ENCODE assay signal across 8 mouse cellular contexts in genomic region chr10:75212981-75213380, GRCm38 (mm10). TPM values are rescaled to one million over a fixed set of nuclear protein-coding genes. Genes with fewer than 3 reads are reported as not detected.
DNase-seq lines count a peak whose midpoint lies in the region; ATAC-seq and TF ChIP-seq lines count a peak whose summit lies in the region.

No protein-coding gene starts in this region.

- TF ChIP-seq CTCF in C2C12 (IDR thresholded peaks at IDR 0.05; ENCODE audit: control insufficient read depth, insufficient read depth, insufficient read length) = no peak

- H3K4me1 ChIP-seq in embryonic facial prominence, embryonic 10.5 days = peaks cover 13% of the 10 kb centered on the region
- H3K4me1 ChIP-seq in hindbrain, embryonic 12.5 days = peaks cover 11% of the 10 kb centered on the region
- peaks cover 9% of the 10 kb centered on the region for H3K4me1 ChIP-seq in limb, embryonic 13.5 days
- H3K4me1 ChIP-seq in neural tube, embryonic 15.5 days = peaks cover 16% of the 10 kb centered on the region

- H3K79me3 ChIP-seq in C2C12 (ENCODE audit: low read depth) = peaks cover 56% of the 10 kb centered on the region

- no peaks in the 10 kb centered on the region for H3K27me3 ChIP-seq in C2C12 (ENCODE audit: control insufficient read depth, insufficient read depth, insufficient read length)
- H3K27me3 ChIP-seq in embryonic facial prominence, embryonic 10.5 days (replicated peaks; ENCODE audit: low read depth, poor library complexity, severe bottlenecking) = no peaks in the 10 kb centered on the region
- no peaks in the 10 kb centered on the region for H3K27me3 ChIP-seq in hindbrain, embryonic 12.5 days
- H3K27me3 ChIP-seq in limb, embryonic 13.5 days = no peaks in the 10 kb centered on the region
- no peaks in the 10 kb centered on the region for H3K27me3 ChIP-seq in neural tube, embryonic 15.5 days (replicated peaks)

- peak overlapping the region; percentile 75 for H3K4me3 ChIP-seq in C2C12 (ENCODE audit: insufficient read depth, poor library complexity, severe bottlenecking)
- peak overlapping the region; percentile 92 for H3K4me3 ChIP-seq in embryonic facial prominence, embryonic 10.5 days
- peak overlapping the region; percentile 74 for H3K4me3 ChIP-seq in hindbrain, embryonic 12.5 days
- H3K4me3 ChIP-seq in limb, embryonic 13.5 days = peak overlapping the region; percentile 83
- peak overlapping the region; percentile 82 for H3K4me3 ChIP-seq in neural tube, embryonic 15.5 days (replicated peaks)

- ATAC-seq in hindbrain, embryonic 12.5 days (ENCODE audit: low FRiP score) = no peak
- no peak for ATAC-seq in limb, embryonic 13.5 days (ENCODE audit: low FRiP score, low read depth)
- ATAC-seq in neural tube, embryonic 15.5 days (ENCODE audit: low FRiP score) = no peak

- H3K36me3 ChIP-seq in C2C12 (ENCODE audit: control insufficient read depth, insufficient read depth) = no peaks in the 10 kb centered on the region
- no peaks in the 10 kb centered on the region for H3K36me3 ChIP-seq in embryonic facial prominence, embryonic 10.5 days (replicated peaks)
- no peaks in the 10 kb centered on the region for H3K36me3 ChIP-seq in hindbrain, embryonic 12.5 days
- no peaks in the 10 kb centered on the region for H3K36me3 ChIP-seq in limb, embryonic 13.5 days
- H3K36me3 ChIP-seq in neural tube, embryonic 15.5 days = no peaks in the 10 kb centered on the region

- peak overlapping the region; percentile 99 for H3K27ac ChIP-seq in embryonic facial prominence, embryonic 10.5 days (replicated peaks)
- peak overlapping the region; percentile 99; the same call in 1 of the 2 replicates for H3K27ac ChIP-seq in hindbrain, embryonic 12.5 days
- H3K27ac ChIP-seq in limb, embryonic 13.5 days = no peak overlapping the region; the same call in 1 of the 2 replicates
- H3K27ac ChIP-seq in neural tube, embryonic 15.5 days (replicated peaks) = peak overlapping the region; percentile 100

- H3K9me3 ChIP-seq in embryonic facial prominence, embryonic 10.5 days = no peaks in the 10 kb centered on the region
- H3K9me3 ChIP-seq in hindbrain, embryonic 12.5 days (replicated peaks) = no peaks in the 10 kb centered on the region
- no peaks in the 10 kb centered on the region for H3K9me3 ChIP-seq in limb, embryonic 13.5 days
- H3K9me3 ChIP-seq in neural tube, embryonic 15.5 days (replicated peaks) = no peaks in the 10 kb centered on the region

- H3K9ac ChIP-seq in hindbrain, embryonic 12.5 days = peak overlapping the region; percentile 89
- H3K9ac ChIP-seq in limb, embryonic 13.5 days = peak overlapping the region; percentile 90
- peak overlapping the region; percentile 89 for H3K9ac ChIP-seq in neural tube, embryonic 15.5 days (replicated peaks)

- DNase-seq in embryo, embryonic 10.5 days (ENCODE audit: low spot score) = peak; percentile 8
- DNase-seq in embryo, embryonic 10 days (ENCODE audit: low spot score) = no peak
- no peak for DNase-seq in embryonic facial prominence, embryonic 10.5 days (ENCODE audit: low spot score)
- no peak for DNase-seq in Muller cell, postnatal 12 days (ENCODE audit: inconsistent ontology term)

- H3ac ChIP-seq in C2C12 (ENCODE audit: control insufficient read depth, insufficient read length, low read depth) = no peak overlapping the region

- WGBS in embryonic facial prominence, embryonic 10.5 days = 58% methylated on average over 7 of the region's 7 CpGs
- WGBS in hindbrain, embryonic 12.5 days = 50% methylated on average over 7 of the region's 7 CpGs
- WGBS in limb, embryonic 13.5 days = 42% methylated on average over 7 of the region's 7 CpGs
- WGBS in neural tube, embryonic 15.5 days = 31% methylated on average over 7 of the region's 7 CpGs

- peak overlapping the region; percentile 71 for H3K4me2 ChIP-seq in hindbrain, embryonic 12.5 days (replicated peaks)
- H3K4me2 ChIP-seq in limb, embryonic 13.5 days (replicated peaks) = peak overlapping the region; percentile 76
- peak overlapping the region; percentile 68 for H3K4me2 ChIP-seq in neural tube, embryonic 15.5 days

- H3K79me2 ChIP-seq in C2C12 (ENCODE audit: control insufficient read depth, insufficient read depth) = peaks cover 58% of the 10 kb centered on the region

TF ChIP-seq in C2C12, 6 proteins besides CTCF, POLR2A, EP300 and RAD21:
- no peak for TF ChIP-seq MYOD1 (IDR thresholded peaks at IDR 0.05; ENCODE audit: control insufficient read depth, insufficient read length, low read depth)
- no peak for TF ChIP-seq FOSL1 (IDR thresholded peaks at IDR 0.05; ENCODE audit: insufficient read depth, low read length, poor library complexity, severe bottlenecking)
- TF ChIP-seq MAX (IDR thresholded peaks at IDR 0.05) = no peak
- no peak for TF ChIP-seq CEBPB (IDR thresholded peaks at IDR 0.05; ENCODE audit: low read depth)
- TF ChIP-seq USF1 (IDR thresholded peaks at IDR 0.05; ENCODE audit: low read depth) = no peak
- no peak for TF ChIP-seq MYOG (IDR thresholded peaks at IDR 0.05; ENCODE audit: control insufficient read depth, extremely low read depth, insufficient read length)
TF ChIP-seq in C2C12: peak in this region for 0.

RNA-seq across cellular contexts. Expression of gene Specc1l, which starts 1.1 kb away (rescaled TPM):
- polyA plus RNA-seq in C2C12 (2012; fragmentation: generic; extraction: Trizol) = 19.1 TPM
- polyA plus RNA-seq in embryonic facial prominence, embryonic 10.5 days (2016; fragmentation: Nextera tagmentation; extraction: Ambion mirVana) = 41.9 and 43.3 TPM in 2 replicates
- 51.4 and 54.6 TPM in 2 replicates for polyA plus RNA-seq in hindbrain, embryonic 12.5 days (2016; fragmentation: Nextera tagmentation; extraction: Ambion mirVana)
- 38.8 and 39.4 TPM in 2 replicates for polyA plus RNA-seq in limb, embryonic 13.5 days (2015; fragmentation: Nextera tagmentation; extraction: Ambion mirVana)
- 25.1 and 25.2 TPM in 2 replicates for polyA plus RNA-seq in neural tube, embryonic 15.5 days (2015; fragmentation: Nextera tagmentation; extraction: Ambion mirVana)
